Mouse (Mus musculus): Measurements from ENCODE around the gene 3110040N11Rik. TPM values are rescaled to one million over a fixed set of nuclear protein-coding genes. Genes with fewer than 3 reads are reported as not detected.

The 3110040N11Rik gene
- polyA plus RNA-seq (2012; rRNA removed): 21.2 and 23.0 TPM in 2 replicates

GRCm38 (mm10) chr7:81789095-81789757 is at the start of gene 3110040N11Rik:
Gene 3110040N11Rik, minus strand, starts transcription at chr7:81789478.

GRCm38 (mm10) chr7:81829379-81829894 is 40.2 kb upstream of the 3110040N11Rik start, which contains the start of gene Btbd1:
Gene Btbd1, minus strand, starts transcription at chr7:81829431.

GRCm38 (mm10) chr7:81762180-81763109 is 26.8 kb downstream of the 3110040N11Rik start, which contains the start of gene Ramac:
Gene Ramac, plus strand, starts transcription at chr7:81762925.

Other genes with a start within 250 kb of the 3110040N11Rik start
- gene Fsd2, start 222.5 kb downstream of the 3110040N11Rik start, polyA plus RNA-seq (2012; rRNA removed): 0.13 and 0.20 TPM in 2 replicates
- 10.9 and 14.2 TPM in 2 replicates for gene Whamm, start 218.2 kb downstream of the 3110040N11Rik start, polyA plus RNA-seq (2012; rRNA removed)
- 4.4 and 4.8 TPM in 2 replicates for gene Homer2, start 82.0 kb downstream of the 3110040N11Rik start, polyA plus RNA-seq (2012; rRNA removed)
- 27.6 and 28.5 TPM in 2 replicates for gene Ramac, start 26.6 kb downstream of the 3110040N11Rik start, polyA plus RNA-seq (2012; rRNA removed)
- 13.6 and 13.8 TPM in 2 replicates for gene Btbd1, start 40.0 kb upstream of the 3110040N11Rik start, polyA plus RNA-seq (2012; rRNA removed)
- gene Gm10160, start 66.3 kb upstream of the 3110040N11Rik start, polyA plus RNA-seq (2012; rRNA removed): not detected in 2 replicates
- 16.7 and 18.6 TPM in 2 replicates for gene Tm6sf1, start 69.5 kb upstream of the 3110040N11Rik start, polyA plus RNA-seq (2012; rRNA removed)
- gene Hdgfl3, start 145.0 kb upstream of the 3110040N11Rik start, polyA plus RNA-seq (2012; rRNA removed): 0.22 and 0.28 TPM in 2 replicates
- gene Bnc1, start 202.8 kb upstream of the 3110040N11Rik start, polyA plus RNA-seq (2012; rRNA removed): 0.30 and 0.31 TPM in 2 replicates

Data from liver, embryonic 18 days (tissue).